Mouse (Mus musculus) midbrain, embryonic 13.5 days (tissue): ENCODE data around the gene Zfp184. TPM values are rescaled to one million over a fixed set of nuclear protein-coding genes. Genes with fewer than 3 reads are reported as not detected.

Source experiments
- ATAC-seq: fragments of 200-750 bp; cut with Nextera tagmentation; 2 replicates; pipeline ENCODE4 v1.8.0; 2017; ENCODE audit warnings: mild to moderate bottlenecking, moderate TSS enrichment, moderate library complexity
- H3K27ac ChIP-seq: fragments of 300-500 bp; sonication (generic); 2 replicates; pipeline ENCODE4 v1.5.1; 2015; ENCODE audit warnings: inconsistent platforms, mild to moderate bottlenecking, moderate library complexity
- H3K27me3 ChIP-seq: fragments of 300-500 bp; sonication (generic); 2 replicates; pipeline ENCODE4 v1.6.1; 2015; ENCODE audit warnings: mild to moderate bottlenecking, inconsistent platforms
- H3K36me3 ChIP-seq: fragments of 300-500 bp; sonication (generic); 2 replicates; pipeline ENCODE4 v1.6.1; 2015; ENCODE audit warnings: mild to moderate bottlenecking, inconsistent platforms
- H3K4me1 ChIP-seq: fragments of 300-500 bp; sonication (generic); replicated peaks from 2 replicates; pipeline ENCODE4 v1.6.1; 2015; ENCODE audit warnings: inconsistent platforms
- H3K4me2 ChIP-seq: fragments of 300-500 bp; sonication (generic); replicated peaks from 2 replicates; pipeline ENCODE4 v1.6.1; 2015; ENCODE audit warnings: moderate library complexity, mild to moderate bottlenecking, inconsistent platforms
- H3K4me3 ChIP-seq: fragments of 300-500 bp; sonication (generic); replicated peaks from 2 replicates; pipeline ENCODE4 v1.5.1; 2015; ENCODE audit warnings: mild to moderate bottlenecking, inconsistent platforms
- H3K9ac ChIP-seq: fragments of 300-500 bp; sonication (generic); replicated peaks from 2 replicates; pipeline ENCODE4 v1.6.1; 2015; ENCODE audit warnings: mild to moderate bottlenecking, inconsistent platforms
- H3K9me3 ChIP-seq: fragments of 300-500 bp; sonication (generic); 2 replicates; pipeline ENCODE4 v1.6.1; 2016; ENCODE audit warnings: mild to moderate bottlenecking, inconsistent platforms
- WGBS: fragments of 180-500 bp; shearing (Covaris S2); methylation state at CpG from one replicate; pipeline ENCODE4 v1.1.7; 2015; 5-methylcytosine and 5-hydroxymethylcytosine counted together
- microRNA counts: library from miRNA; unstranded; fragments of <30 nt; microRNA quantifications from one replicate; lab custom pipeline; 2016
- microRNA-seq: library from miRNA; unstranded; fragments of <30 nt; microRNA quantifications from one replicate; pipeline ENCODE4, GENCODE M21; 2016
- polyA plus RNA-seq: library from polyadenylated mRNA; unstranded; fragments of >200 nt; fragmentation: Nextera tagmentation; extraction: Ambion mirVana; gene quantifications from 2 replicates; pipeline ENCODE4 v1.2.1, GENCODE M21; 2015

Zfp184 gene
- polyA plus RNA-seq, 1 experiment from 2014 or later = 20.5 TPM

GRCm38 (mm10) chr13:22007872-22008271 lies 63.0 kb downstream of the Zfp184 start:
- no peak for ATAC-seq
- Histone ChIP-seq H3K4me3 (no peak overlapping the region), H3K36me3 (no peaks in the 10 kb centered on the region), H3K9ac (no peak overlapping the region), H3K4me1 (peaks cover 19% of the 10 kb centered on the region), H3K27ac (no peak overlapping the region), H3K4me2 (no peak overlapping the region), H3K9me3 (no peaks in the 10 kb centered on the region), H3K27me3 (peaks cover 97% of the 10 kb centered on the region)
- WGBS = 50% methylated on average over 7 of the region's 7 CpGs

DNA sequence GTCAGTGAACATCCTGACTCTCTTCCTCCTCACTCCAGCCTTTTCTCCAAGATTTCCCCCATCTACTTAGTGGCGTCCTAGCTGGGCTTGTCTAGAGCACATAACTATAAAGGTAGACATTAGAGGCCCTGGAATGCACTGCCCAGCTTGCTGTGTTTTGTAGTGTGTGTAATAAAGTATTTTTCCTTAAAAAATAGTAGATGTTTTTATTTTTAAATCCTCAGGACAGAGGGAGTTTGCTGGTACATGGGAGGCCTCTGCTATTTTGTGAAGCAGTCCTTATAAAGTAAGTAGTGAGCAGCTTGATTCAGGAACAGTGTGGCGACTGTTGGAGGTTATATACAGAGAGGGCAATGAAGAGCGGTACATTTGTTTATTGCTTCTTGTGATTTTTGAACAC lies 63.8 kb downstream of the Zfp184 start:
- no peaks in the 10 kb centered on the region for H3K36me3 ChIP-seq

DNA sequence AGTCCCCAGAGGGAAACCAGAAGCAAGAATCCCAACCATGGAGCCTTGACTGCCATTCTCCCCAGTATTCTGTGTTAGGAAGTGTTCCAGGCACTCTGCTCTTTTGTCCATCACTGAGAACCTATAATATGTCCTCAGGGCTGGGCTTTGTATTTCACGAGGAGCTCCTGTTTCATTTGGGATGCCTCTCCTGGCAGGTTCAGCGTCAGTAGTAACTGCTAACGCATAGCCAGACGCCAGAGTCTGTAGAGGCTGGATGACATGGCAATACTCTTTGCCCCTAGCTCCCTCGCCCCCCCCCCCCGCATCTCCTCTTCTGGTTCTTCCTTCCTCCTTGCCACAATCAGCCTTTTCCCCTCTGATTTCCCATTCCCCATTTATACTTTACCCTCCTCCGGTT lies 64.7 kb downstream of the Zfp184 start, which contains the start of gene Prss16:
Prss16 (minus strand) TSS at position 101 of the 400 bp plus-strand sequence.
- H3K9ac ChIP-seq = no peak within 1 kb of the TSS
- H3K4me1 ChIP-seq = peaks cover 19% of the 10 kb centered on the region
- no peak within 1 kb of the TSS for H3K4me3 ChIP-seq
- H3K36me3 ChIP-seq = no peaks in the 10 kb centered on the region
- peaks cover 95% of the 10 kb centered on the region for H3K27me3 ChIP-seq
- H3K27ac ChIP-seq = no peak within 1 kb of the TSS
- no peaks in the 10 kb centered on the region for H3K9me3 ChIP-seq
- ATAC-seq = no peak
- 45% methylated on average over 7 of the region's 7 CpGs for WGBS
- no peak within 1 kb of the TSS for H3K4me2 ChIP-seq

More for the DNA sequence above, 63.8 kb downstream of the Zfp184 start:
- no peaks in the 10 kb centered on the region for H3K9me3 ChIP-seq
- H3K4me2 ChIP-seq = no peak overlapping the region
- H3K4me1 ChIP-seq = peaks cover 19% of the 10 kb centered on the region
- H3K27me3 ChIP-seq = peaks cover 95% of the 10 kb centered on the region
- no peak overlapping the region for H3K4me3 ChIP-seq
- H3K9ac ChIP-seq = no peak overlapping the region
- H3K27ac ChIP-seq = no peak overlapping the region
- no peak for ATAC-seq
- 74% methylated on average over 3 of the region's 3 CpGs for WGBS

MicroRNAs within 50 kb of the gene (microRNA counts, 519-probe panel; counts per million panel counts)
- 5,886 counts per million, percentile 94 among the panel's probes with 10 or more counts for microRNA mmu-miR-1983 (lab: Ali Mortazavi, UCI)

Small RNA genes within 50 kb of the gene (microRNA-seq; reads per million reads assigned to microRNA genes)
- gene Gm44456 = not detected
- gene Mir1983 = 2,898 reads per million, percentile 86 among the genes with 10 or more reads in this experiment

Other genes starting within 250 kb of the Zfp184 start
- gene Olfr1359, start 247.0 kb upstream of the Zfp184 start, polyA plus RNA-seq = not detected in 2 replicates
- gene Hist1h2bl, start 229.0 kb upstream of the Zfp184 start, polyA plus RNA-seq = 1.8 TPM in 1 of 2 replicates, not detected in the other
- 12.9 and 37.4 TPM in 2 replicates for gene Hist1h2ai, start 228.7 kb upstream of the Zfp184 start, polyA plus RNA-seq
- 10.8 and 11.5 TPM in 2 replicates for gene Hist1h3h, start 227.4 kb upstream of the Zfp184 start, polyA plus RNA-seq
- 3.7 and 4.2 TPM in 2 replicates for gene Hist1h2bm, start 223.1 kb upstream of the Zfp184 start, polyA plus RNA-seq
- 0.82 and 1.0 TPM in 2 replicates for gene Hist1h4j, start 210.0 kb upstream of the Zfp184 start, polyA plus RNA-seq
- gene Hist1h4k, start 194.6 kb upstream of the Zfp184 start, polyA plus RNA-seq = 1.1 and 3.0 TPM in 2 replicates
- gene Hist1h2ak, start 191.3 kb upstream of the Zfp184 start, polyA plus RNA-seq = 22.2 and 26.2 TPM in 2 replicates
- 2.5 and 6.7 TPM in 2 replicates for gene Hist1h2bn, start 191.0 kb upstream of the Zfp184 start, polyA plus RNA-seq
- gene Hist1h1b, start 164.5 kb upstream of the Zfp184 start, polyA plus RNA-seq = 11.8 and 15.6 TPM in 2 replicates
- gene Hist1h3i, start 161.7 kb upstream of the Zfp184 start, polyA plus RNA-seq = 79.2 and 91.2 TPM in 2 replicates
- 8.5 TPM in 1 of 2 replicates, not detected in the other for gene Hist1h2an, start 157.9 kb upstream of the Zfp184 start, polyA plus RNA-seq
- gene Hist1h2bp, start 157.6 kb upstream of the Zfp184 start, polyA plus RNA-seq = 0.66 and 1.7 TPM in 2 replicates
- 11.1 and 13.1 TPM in 2 replicates for gene Hist1h2bq, start 134.9 kb upstream of the Zfp184 start, polyA plus RNA-seq
- not detected in 2 replicates for gene Hist1h2ao, start 134.6 kb upstream of the Zfp184 start, polyA plus RNA-seq
- not detected in 2 replicates for gene Hist1h4m, start 133.3 kb upstream of the Zfp184 start, polyA plus RNA-seq
- gene Hist1h4n, start 112.9 kb upstream of the Zfp184 start, polyA plus RNA-seq = 11.0 and 11.2 TPM in 2 replicates
- gene Hist1h2ap, start 111.6 kb upstream of the Zfp184 start, polyA plus RNA-seq = 1,729 and 1,932 TPM in 2 replicates
- gene Hist1h2br, start 111.4 kb upstream of the Zfp184 start, polyA plus RNA-seq = 11.3 and 12.2 TPM in 2 replicates
- gene Pom121l2, start 36.1 kb downstream of the Zfp184 start, polyA plus RNA-seq = not detected in 2 replicates
- not detected in 2 replicates for gene Prss16, start 64.6 kb downstream of the Zfp184 start, polyA plus RNA-seq
- 6.2 TPM in 1 of 2 replicates, not detected in the other for gene Hist1h2ah, start 90.5 kb downstream of the Zfp184 start, polyA plus RNA-seq
- gene Hist1h2bk, start 90.8 kb downstream of the Zfp184 start, polyA plus RNA-seq = 4.0 and 5.5 TPM in 2 replicates
- 18.1 and 20.1 TPM in 2 replicates for gene Hist1h4i, start 96.3 kb downstream of the Zfp184 start, polyA plus RNA-seq
- gene Hist1h2ag, start 97.8 kb downstream of the Zfp184 start, polyA plus RNA-seq = 17.7 and 21.2 TPM in 2 replicates
- 7.6 and 8.3 TPM in 2 replicates for gene Hist1h2bj, start 98.1 kb downstream of the Zfp184 start, polyA plus RNA-seq
- not detected in 2 replicates for gene Vmn1r188, start 139.3 kb downstream of the Zfp184 start, polyA plus RNA-seq
- not detected in 2 replicates for gene Vmn1r189, start 160.7 kb downstream of the Zfp184 start, polyA plus RNA-seq
- gene Vmn1r191, start 238.9 kb downstream of the Zfp184 start, polyA plus RNA-seq = not detected in 2 replicates
- not detected in 2 replicates for gene Vmn1r192, start 246.0 kb downstream of the Zfp184 start, polyA plus RNA-seq